Mouse (Mus musculus) adrenal gland, adult 18-20 months (tissue): Measurements from ENCODE around the gene Eif2a. TPM values are rescaled to one million over a fixed set of nuclear protein-coding genes. Genes with fewer than 3 reads are reported as not detected.

Experiments
- total RNA-seq, 2 experiments: library from RNA; stranded (reverse); gene quantifications; 1 replicate in 1 of 2; 2 replicates in 1 of 2; pipeline ENCODE4 v1.2.3; 2021

The Eif2a gene
- total RNA-seq, 2 experiments from 2014 or later: 42.2 to 50.8 TPM

Other genes starting within 250 kb of the Eif2a start
- gene Tsc22d2, start 111.1 kb upstream of the Eif2a start, total RNA-seq: 10 to 100 TPM; 35.6 to 38.1 TPM
- gene Serp1, start 71 bp downstream of the Eif2a start, total RNA-seq: 100 to 1,000 TPM in 1 of 2 experiments, 10 to 100 TPM in 1; 89.9 to 124 TPM
- gene Selenot, start 50.8 kb downstream of the Eif2a start, total RNA-seq: 100 to 1,000 TPM; 131 to 148 TPM
- under 1 TPM in 1 of 2 experiments, not detected in 1; 0.48 TPM for gene Erich6, start 111.4 kb downstream of the Eif2a start, total RNA-seq
- 10 to 100 TPM; 19.8 to 29.9 TPM for gene Siah2, start 166.6 kb downstream of the Eif2a start, total RNA-seq